Mouse (Mus musculus) CH12.LX (cell line): ENCODE results near the gene Galnt9. TPM values are rescaled to one million over a fixed set of nuclear protein-coding genes. Genes with fewer than 3 reads are reported as not detected.

ENCODE experiments used
- DNase-seq: peaks from one replicate; pipeline ENCODE4 v3.0.0-alpha.2; 2013; ENCODE audit errors: extremely low read depth
- H3K27ac ChIP-seq: 2 replicates; pipeline ENCODE4 v1.5.1; 2012; ENCODE audit warnings: low read depth, mild to moderate bottlenecking, control low read depth, moderate library complexity; ENCODE audit not compliant: insufficient read depth
- H3K27me3 ChIP-seq: replicated peaks from 2 replicates; pipeline ENCODE3; 2012; ENCODE audit warnings: inconsistent platforms
- H3K36me3 ChIP-seq, 2 experiments: replicated peaks in 1 of 2; 2 replicates each; pipeline versions ENCODE3 to v1.6.1; 2012; ENCODE audit warnings: inconsistent platforms in 1 of 2, low read length in 1 of 2, mild to moderate bottlenecking in 1 of 2, mixed read lengths in 1 of 2, moderate library complexity in 1 of 2; ENCODE audit not compliant: control insufficient read depth in 1 of 2, insufficient read depth in 1 of 2
- H3K4me1 ChIP-seq, 2 experiments: 2 replicates each; pipeline ENCODE4 v1.6.1; 2012; ENCODE audit warnings: inconsistent platforms in 1 of 2, moderate library complexity in 1 of 2; ENCODE audit not compliant: insufficient read depth in 2 of 2, control insufficient read depth in 1 of 2
- H3K4me2 ChIP-seq: 2 replicates; pipeline ENCODE4 v1.6.1; 2012; ENCODE audit warnings: low read depth, mild to moderate bottlenecking, control low read depth; ENCODE audit not compliant: poor library complexity, insufficient read depth, severe bottlenecking
- H3K4me3 ChIP-seq, 3 experiments: fragments of 150-350 bp in 1 of 3; sonication (generic) in 1 of 3; replicated peaks in 1 of 3; 2 replicates each; pipeline versions ENCODE3 to v1.5.1; 2011 to 2012; ENCODE audit warnings: low read depth in 2 of 3, low read length in 2 of 3, mild to moderate bottlenecking in 2 of 3, moderate library complexity in 2 of 3, control low read depth in 1 of 3, improper control_type of control experiment in 1 of 3, inconsistent platforms in 1 of 3, mixed read lengths in 1 of 3; ENCODE audit not compliant: poor library complexity in 1 of 3
- H3K79me2 ChIP-seq: replicated peaks from 2 replicates; pipeline ENCODE4 v1.6.1; 2012; ENCODE audit warnings: mild to moderate bottlenecking, moderate library complexity; ENCODE audit not compliant: control insufficient read depth, poor library complexity, insufficient read depth, severe bottlenecking; ENCODE audit errors: extremely low read depth
- H3K9ac ChIP-seq: 2 replicates; pipeline ENCODE4 v1.6.1; 2012; ENCODE audit warnings: low read depth, mild to moderate bottlenecking, control low read depth, moderate library complexity; ENCODE audit not compliant: insufficient read depth
- H3K9me3 ChIP-seq: replicated peaks from 2 replicates; pipeline ENCODE3; 2012; ENCODE audit warnings: low read length, inconsistent platforms, mixed read lengths
- BHLHE40 ChIP-seq: IDR thresholded peaks from 2 replicates; pipeline ENCODE4 v1.6.1; 2011; ENCODE audit warnings: mild to moderate bottlenecking, low read depth, low read length, improper control_type of control experiment
- CHD1 ChIP-seq: IDR thresholded peaks from 2 replicates; pipeline ENCODE4 v1.6.1; 2012; ENCODE audit warnings: low read depth, low read length, improper control_type of control experiment, inconsistent platforms
- CHD2 ChIP-seq: IDR thresholded peaks from 2 replicates; pipeline ENCODE4 v1.6.1; 2011; ENCODE audit warnings: low read length, improper control_type of control experiment
- E2F4 ChIP-seq: IDR thresholded peaks from 2 replicates; pipeline ENCODE4 v1.6.1; 2011; ENCODE audit warnings: low read depth, low read length, improper control_type of control experiment; ENCODE audit not compliant: insufficient replicate concordance
- ELF1 ChIP-seq: IDR thresholded peaks from 2 replicates; pipeline ENCODE4 v1.6.1; 2014; ENCODE audit warnings: low read depth, mild to moderate bottlenecking, inconsistent platforms, low read length, improper control_type of control experiment
- EP300 ChIP-seq: IDR thresholded peaks from 2 replicates; pipeline ENCODE4 v1.6.1; 2011; ENCODE audit warnings: low read length, improper control_type of control experiment
- ETS1 ChIP-seq: conservative IDR thresholded peaks from 2 replicates; pipeline ENCODE4 v1.6.1; 2012; ENCODE audit warnings: low read depth, mild to moderate bottlenecking, inconsistent platforms, low read length, improper control_type of control experiment, moderate library complexity
- GABPA ChIP-seq: IDR thresholded peaks from 2 replicates; pipeline ENCODE4 v1.6.1; 2012; ENCODE audit warnings: low read depth, low read length, improper control_type of control experiment, inconsistent platforms; ENCODE audit not compliant: insufficient replicate concordance
- IRF4 ChIP-seq: IDR thresholded peaks from 2 replicates; pipeline ENCODE4 v1.6.1; 2014; ENCODE audit warnings: low read depth, mild to moderate bottlenecking, inconsistent platforms, low read length, improper control_type of control experiment
- JUN ChIP-seq: IDR thresholded peaks from 2 replicates; pipeline ENCODE4 v1.6.1; 2011; ENCODE audit warnings: low read depth, mild to moderate bottlenecking, low read length, improper control_type of control experiment, moderate library complexity; ENCODE audit not compliant: insufficient read depth
- JUND ChIP-seq: conservative IDR thresholded peaks from 2 replicates; pipeline ENCODE4 v1.6.1; 2011; ENCODE audit warnings: low read depth, low read length, improper control_type of control experiment
- KAT2A ChIP-seq: IDR thresholded peaks from 2 replicates; pipeline ENCODE4 v1.6.1; 2012; ENCODE audit warnings: low read length, improper control_type of control experiment, inconsistent platforms; ENCODE audit not compliant: insufficient replicate concordance
- MAFK ChIP-seq: IDR thresholded peaks from 2 replicates; pipeline ENCODE4 v1.6.1; 2011; ENCODE audit warnings: low read length, improper control_type of control experiment; ENCODE audit not compliant: insufficient replicate concordance
- MAX ChIP-seq: IDR thresholded peaks from 2 replicates; pipeline ENCODE4 v1.6.1; 2011; ENCODE audit warnings: low read length, improper control_type of control experiment
- MAZ ChIP-seq: IDR thresholded peaks from 2 replicates; pipeline ENCODE4 v1.6.1; 2012; ENCODE audit warnings: low read depth, mild to moderate bottlenecking, inconsistent platforms, low read length, improper control_type of control experiment, moderate library complexity
- MXI1 ChIP-seq: IDR thresholded peaks from 2 replicates; pipeline ENCODE4 v1.6.1; 2011; ENCODE audit warnings: mild to moderate bottlenecking, low read depth, low read length, improper control_type of control experiment
- MYC ChIP-seq: IDR thresholded peaks from 2 replicates; pipeline ENCODE4 v1.6.1; 2011; ENCODE audit warnings: low read depth, mild to moderate bottlenecking, improper control_type of control experiment, low read length
- NELFE ChIP-seq: IDR thresholded peaks from 2 replicates; pipeline ENCODE4 v1.6.1; 2011; ENCODE audit warnings: low read depth, low read length, improper control_type of control experiment
- NRF1 ChIP-seq: IDR thresholded peaks from 2 replicates; pipeline ENCODE4 v1.6.1; 2014; ENCODE audit warnings: low read depth, mild to moderate bottlenecking, inconsistent platforms, low read length, improper control_type of control experiment, moderate library complexity
- POLR2A ChIP-seq: IDR thresholded peaks from 2 replicates; pipeline ENCODE4 v1.6.1; 2011; ENCODE audit warnings: low read depth, mild to moderate bottlenecking, improper control_type of control experiment, low read length
- POLR2AphosphoS2 ChIP-seq: IDR thresholded peaks from 2 replicates; pipeline ENCODE4 v1.6.1; 2011; ENCODE audit warnings: low read depth, low read length, improper control_type of control experiment
- RCOR1 ChIP-seq: conservative IDR thresholded peaks from 2 replicates; pipeline ENCODE4 v1.6.1; 2012; ENCODE audit warnings: low read depth, mild to moderate bottlenecking, inconsistent platforms, low read length, improper control_type of control experiment
- SIN3A ChIP-seq: IDR thresholded peaks from 2 replicates; pipeline ENCODE4 v1.6.1; 2012; ENCODE audit warnings: low read length, improper control_type of control experiment, inconsistent platforms
- SMC3 ChIP-seq: IDR thresholded peaks from 2 replicates; pipeline ENCODE4 v1.6.1; 2011; ENCODE audit warnings: low read depth, low read length, improper control_type of control experiment
- TBP ChIP-seq: conservative IDR thresholded peaks from 2 replicates; pipeline ENCODE4 v1.6.1; 2011; ENCODE audit warnings: low read depth, low read length, improper control_type of control experiment
- TCF12 ChIP-seq: IDR thresholded peaks from 2 replicates; pipeline ENCODE4 v1.6.1; 2014; ENCODE audit warnings: low read depth, mild to moderate bottlenecking, inconsistent platforms, low read length, improper control_type of control experiment
- UBTF ChIP-seq: IDR thresholded peaks from 2 replicates; pipeline ENCODE4 v1.6.1; 2012; ENCODE audit warnings: low read depth, mild to moderate bottlenecking, inconsistent platforms, low read length, improper control_type of control experiment, moderate library complexity
- USF2 ChIP-seq: conservative IDR thresholded peaks from 2 replicates; pipeline ENCODE4 v1.6.1; 2011; ENCODE audit warnings: low read depth, low read length, improper control_type of control experiment
- ZC3H11A ChIP-seq: IDR thresholded peaks from 2 replicates; pipeline ENCODE4 v1.6.1; 2012; ENCODE audit warnings: low read depth, mild to moderate bottlenecking, inconsistent platforms, low read length, improper control_type of control experiment
- ZKSCAN1 ChIP-seq: IDR thresholded peaks from 2 replicates; pipeline ENCODE4 v1.6.1; 2012; ENCODE audit warnings: low read depth, inconsistent platforms, low read length, improper control_type of control experiment, borderline replicate concordance
- ZNF384 ChIP-seq: IDR thresholded peaks from 2 replicates; pipeline ENCODE4 v1.6.1; 2012; ENCODE audit warnings: low read depth, low read length, improper control_type of control experiment, inconsistent platforms
- dilution Hi-C: fragments of 300-500 bp; cut with MboI; formaldehyde crosslinking; loops from 2 replicates; pipeline ENCODE4 v1.14.3; 2020; ENCODE audit warnings: low sequenced_read_pairs; ENCODE audit not compliant: extremely low pct_unique_long_range_greater_than_20kb, extremely low pct_ligation_motif_present
- in situ Hi-C: fragments of 300-500 bp; cut with MboI; formaldehyde crosslinking; loops from 3 replicates; pipeline ENCODE4 v1.14.3; 2019; ENCODE audit warnings: low sequenced_read_pairs, low pct_ligation_motif_present, low pct_unique_long_range_greater_than_20kb, mixed read lengths
- polyA plus RNA-seq: library from polyadenylated mRNA; unstranded; fragments of >175 nt; gene quantifications from 2 replicates; pipeline ENCODE4 v1.2.1, GENCODE M21; 2012; ENCODE audit warnings: low read depth; ENCODE audit not compliant: insufficient read length
- total RNA-seq, 2 experiments: library from RNA; depleted of rRNA; stranded (reverse); fragments of 300-350 nt in 1 of 2; fragments of >200 nt in 1 of 2; gene quantifications; 2 replicates each; pipeline ENCODE4 v1.2.3; 2012 to 2014

The Galnt9 gene
- total and polyA plus RNA-seq, 3 experiments, result not detected

DNA sequence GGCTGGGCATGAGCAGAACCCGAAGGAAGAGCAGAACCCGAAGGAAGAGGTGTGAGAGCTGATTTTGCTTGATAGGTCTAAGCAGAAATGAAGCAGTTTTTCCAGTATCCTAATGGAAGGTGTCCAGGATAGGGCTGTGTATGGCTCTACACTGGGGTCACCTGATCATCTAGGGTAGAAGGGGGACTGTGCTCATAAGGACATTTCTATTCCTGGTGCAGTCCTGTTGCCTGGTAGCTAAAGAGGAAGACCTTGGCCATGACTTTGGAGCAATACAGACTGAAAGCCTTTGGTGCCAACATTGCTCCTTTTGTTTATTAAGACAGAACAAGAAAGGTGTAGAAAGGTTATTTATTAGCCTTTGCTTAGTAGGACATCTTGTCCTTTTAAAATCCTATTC, 119.9 kb downstream of the Galnt9 start:
- H3K4me1 ChIP-seq, result no peaks in the 10 kb centered on the region
- H3K27me3 ChIP-seq, result no peaks in the 10 kb centered on the region
- dilution Hi-C loops, result no loop called here
- H3K4me2 ChIP-seq, result no peak overlapping the region
- no peak overlapping the region for H3K4me3 ChIP-seq
- in situ Hi-C loops, result no loop called here
- no peaks in the 10 kb centered on the region for H3K9me3 ChIP-seq
- no peak for TF ChIP-seq NELFE
- no peak for TF ChIP-seq SIN3A
- no peak for TF ChIP-seq BHLHE40
- TF ChIP-seq POLR2AphosphoS2, result no peak
- no peak for TF ChIP-seq UBTF
- no peak for TF ChIP-seq ZNF384
- TF ChIP-seq ETS1, result no peak
- no peak for TF ChIP-seq ZC3H11A
- no peak for TF ChIP-seq KAT2A
- TF ChIP-seq JUND, result no peak
- TF ChIP-seq JUN, result no peak
- TF ChIP-seq RCOR1, result no peak
- no peak for TF ChIP-seq USF2
- TF ChIP-seq MYC, result no peak
- TF ChIP-seq SMC3, result no peak
- TF ChIP-seq MXI1, result no peak
- TF ChIP-seq MAX, result no peak
- no peak for TF ChIP-seq MAFK
- TF ChIP-seq IRF4, result no peak
- no peak for TF ChIP-seq TCF12
- no peaks in the 10 kb centered on the region; the same call in 1 of the 2 replicates for H3K79me2 ChIP-seq
- H3K27ac ChIP-seq, result no peak overlapping the region
- peaks cover 63 to 96% of the 10 kb centered on the region in 2 experiments for H3K36me3 ChIP-seq
- no peak overlapping the region for H3K9ac ChIP-seq
- DNase-seq, result no peak

DNA sequence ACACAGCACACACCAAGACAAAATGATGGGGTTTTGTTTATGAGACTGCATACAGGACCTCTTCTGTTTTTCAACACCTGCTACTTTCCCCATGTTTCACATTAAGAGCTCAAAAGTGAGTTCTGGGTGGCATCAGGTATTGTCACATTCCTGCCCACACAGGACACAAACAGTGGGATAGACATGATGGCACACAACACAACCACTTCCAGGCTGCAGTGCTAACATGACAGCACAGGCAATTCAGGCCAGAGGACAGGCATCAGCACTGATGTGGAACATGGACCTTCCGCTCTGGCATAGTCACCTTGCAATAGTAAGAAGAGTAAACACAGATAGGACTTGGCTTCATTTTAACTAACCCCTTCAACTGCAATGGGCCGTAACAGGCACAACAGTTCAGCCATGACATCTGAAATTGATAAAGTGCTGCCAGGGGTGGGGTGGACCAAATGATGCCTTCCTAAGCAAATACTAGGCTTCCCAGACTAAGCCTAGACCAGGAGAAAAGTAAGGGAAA, 120.7 kb downstream of the Galnt9 start:
- Histone ChIP-seq H3K4me1 (no peaks in the 10 kb centered on the region), H3K4me3 (no peak overlapping the region), H3K36me3 (peaks cover 67 to 95% of the 10 kb centered on the region in 2 experiments), H3K79me2 (no peaks in the 10 kb centered on the region; the same call in 1 of the 2 replicates), H3K4me2 (no peak overlapping the region)
- dilution Hi-C loops, result no loop called here
- TF ChIP-seq USF2 (no peak), CHD1 (no peak), GABPA (no peak), EP300 (no peak), TBP (no peak), CHD2 (no peak), MAFK (no peak), ZKSCAN1 (no peak), UBTF (no peak), NRF1 (no peak), ELF1 (no peak), MAZ (no peak), MXI1 (no peak), ZNF384 (no peak), POLR2A (no peak), ZC3H11A (no peak), E2F4 (no peak)
- TF ChIP-seq, all 38 proteins: peak for 0
- in situ Hi-C loops, result no loop called here
- no peak for DNase-seq
- Histone ChIP-seq H3K27ac (no peak overlapping the region), H3K9ac (no peak overlapping the region), H3K9me3 (no peaks in the 10 kb centered on the region), H3K27me3 (no peaks in the 10 kb centered on the region)
